Mouse (Mus musculus) heart, postnatal 4 days (tissue): ENCODE data around the gene Actr1a. TPM values are rescaled to one million over a fixed set of nuclear protein-coding genes. Genes with fewer than 3 reads are reported as not detected.

Experiments used
- DNase-seq: peaks from one replicate; pipeline ENCODE4 v3.0.0; 2021
- total RNA-seq, 2 experiments: library from RNA; stranded (reverse); gene quantifications; 2 replicates each; pipeline ENCODE4 v1.2.3; 2021

Gene Actr1a
- 100 to 1,000 TPM; 126 to 130 TPM for total RNA-seq

GRCm38 (mm10) chr19:46395109-46396009 lies at the start of gene Actr1a:
Gene Actr1a (minus strand): TSS chr19:46395748.
- DNase-seq = peak; percentile 98

- peak; percentile 89 for DNase-seq
Measured at GRCm38 (mm10) chr19:46444209-46444608, 48.7 kb upstream of the Actr1a start.

GRCm38 (mm10) chr19:46443509-46443908 lies 48.0 kb upstream of the Actr1a start:
- no peak for DNase-seq

GRCm38 (mm10) chr19:46435492-46435891 lies 39.9 kb upstream of the Actr1a start:
- no peak for DNase-seq

GRCm38 (mm10) chr19:46434591-46434990 lies 39.0 kb upstream of the Actr1a start:
- DNase-seq = no peak

GRCm38 (mm10) chr19:46434148-46434547 lies 38.6 kb upstream of the Actr1a start:
- DNase-seq = no peak

- no peak for DNase-seq
Measured at GRCm38 (mm10) chr19:46433712-46434111, 38.2 kb upstream of the Actr1a start.

- DNase-seq = no peak
Measured at GRCm38 (mm10) chr19:46429250-46429649, 33.7 kb upstream of the Actr1a start.

GRCm38 (mm10) chr19:46426488-46426887 lies 30.9 kb upstream of the Actr1a start:
- DNase-seq = no peak

- no peak for DNase-seq
Measured at GRCm38 (mm10) chr19:46425266-46425665, 29.7 kb upstream of the Actr1a start.

- DNase-seq = peak; percentile 27
Measured at GRCm38 (mm10) chr19:46422384-46423338, 27.1 kb upstream of the Actr1a start.

- DNase-seq = no peak
Measured at GRCm38 (mm10) chr19:46420410-46420809, 24.9 kb upstream of the Actr1a start.

- no peak for DNase-seq
Measured at GRCm38 (mm10) chr19:46418051-46418450, 22.5 kb upstream of the Actr1a start.

- peak; percentile 29 for DNase-seq
Measured at GRCm38 (mm10) chr19:46416276-46416675, 20.7 kb upstream of the Actr1a start.

GRCm38 (mm10) chr19:46414486-46414885 lies 18.9 kb upstream of the Actr1a start:
- DNase-seq = no peak

- DNase-seq = no peak
Measured at GRCm38 (mm10) chr19:46413969-46414368, 18.4 kb upstream of the Actr1a start.

- DNase-seq = peak; percentile 40
Measured at GRCm38 (mm10) chr19:46412056-46412805, 16.7 kb upstream of the Actr1a start.

- DNase-seq = no peak
Measured at GRCm38 (mm10) chr19:46409506-46409905, 14.0 kb upstream of the Actr1a start.

GRCm38 (mm10) chr19:46406592-46407386 lies 11.2 kb upstream of the Actr1a start:
- DNase-seq = no peak

GRCm38 (mm10) chr19:46404030-46404429 lies 8.5 kb upstream of the Actr1a start:
- no peak for DNase-seq

- DNase-seq = no peak
Measured at GRCm38 (mm10) chr19:46400558-46400957, 5.0 kb upstream of the Actr1a start.
